Mouse (Mus musculus): ENCODE results near the gene Rasa4.
"Not testable (repeated sequence)": the region's sequence is repeated elsewhere in the genome, so short reads cannot be mapped to it uniquely, and the experiment has no call there.

Rasa4 gene

DNA sequence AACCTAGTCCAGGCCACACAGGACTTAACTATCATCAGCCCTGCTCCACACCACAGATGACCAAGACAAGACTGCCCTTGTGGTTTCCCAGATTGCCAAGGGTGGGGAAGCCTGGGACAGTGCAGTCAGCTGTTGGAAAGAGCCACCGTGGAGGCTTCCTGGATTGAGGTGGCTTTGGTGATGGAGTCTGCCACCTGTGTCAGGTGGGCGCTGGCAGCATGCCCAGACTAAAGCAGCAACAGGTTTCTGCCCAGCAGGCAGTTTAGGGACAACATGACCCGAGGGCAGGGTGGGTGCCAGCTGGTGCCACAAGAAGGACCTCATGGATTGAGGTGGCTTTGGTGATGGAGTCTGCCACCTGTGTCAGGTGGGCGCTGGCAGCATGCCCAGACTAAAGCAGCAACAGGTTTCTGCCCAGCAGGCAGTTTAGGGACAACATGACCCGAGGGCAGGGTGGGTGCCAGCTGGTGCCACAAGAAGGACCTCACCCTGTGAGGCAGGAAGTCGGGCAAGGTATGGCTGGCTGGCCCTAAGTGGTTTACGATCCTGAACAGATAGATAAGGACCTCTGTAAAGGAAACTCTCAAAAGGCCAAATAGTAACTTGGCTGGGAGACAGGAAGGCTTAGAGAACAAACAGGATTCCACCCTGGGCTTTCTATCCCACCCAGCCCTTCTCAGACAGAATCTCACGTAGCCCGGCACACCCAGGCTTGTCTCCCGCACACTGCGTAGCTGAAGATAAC, 17.1 kb upstream of the Rasa4 start:
- in situ Hi-C loops (cut with MboI, MseI): not testable (repeated sequence)

DNA sequence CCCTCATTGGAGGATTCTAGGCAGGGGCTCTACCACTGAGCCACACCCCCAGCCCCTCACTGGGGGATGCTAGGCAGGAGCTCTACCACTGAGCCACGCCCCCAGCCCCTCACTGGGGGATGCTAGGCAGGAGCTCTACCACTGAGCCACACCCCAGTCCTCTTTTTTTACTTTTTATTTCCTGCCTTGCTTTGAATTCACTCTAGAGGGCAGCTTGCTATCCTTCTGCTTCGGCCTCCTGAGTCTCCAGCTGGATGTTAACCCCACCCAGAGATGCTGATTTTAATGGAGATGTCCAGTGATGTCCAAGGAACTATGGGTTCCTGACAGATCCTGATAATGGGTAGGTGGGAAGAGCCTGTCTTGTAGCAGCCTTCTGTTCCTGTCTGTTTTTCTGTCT, 14.3 kb upstream of the Rasa4 start:
- in situ Hi-C loops (cut with MboI, MseI): no loop called here

DNA sequence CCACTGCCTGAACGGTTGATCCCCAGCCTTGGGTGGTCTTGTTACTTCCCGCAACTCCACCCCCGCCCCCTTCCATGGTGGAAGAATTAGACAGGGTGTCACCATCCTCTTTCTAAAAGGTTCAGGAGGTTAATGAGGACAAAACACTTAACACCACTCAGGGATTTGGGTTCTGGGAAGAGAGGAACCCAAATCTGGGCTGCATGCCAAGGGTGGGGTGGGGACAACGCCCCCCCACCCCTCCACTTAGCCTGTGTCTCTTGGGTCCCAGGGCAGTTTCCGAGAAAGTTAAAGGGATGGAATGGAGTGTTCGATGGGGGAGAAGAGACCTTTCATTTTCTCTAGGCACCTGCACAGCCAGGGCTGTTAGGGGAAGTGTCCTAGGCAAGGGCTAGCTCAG, 10.7 kb upstream of the Rasa4 start:
- in situ Hi-C loops (cut with MboI, MseI): no loop called here

DNA sequence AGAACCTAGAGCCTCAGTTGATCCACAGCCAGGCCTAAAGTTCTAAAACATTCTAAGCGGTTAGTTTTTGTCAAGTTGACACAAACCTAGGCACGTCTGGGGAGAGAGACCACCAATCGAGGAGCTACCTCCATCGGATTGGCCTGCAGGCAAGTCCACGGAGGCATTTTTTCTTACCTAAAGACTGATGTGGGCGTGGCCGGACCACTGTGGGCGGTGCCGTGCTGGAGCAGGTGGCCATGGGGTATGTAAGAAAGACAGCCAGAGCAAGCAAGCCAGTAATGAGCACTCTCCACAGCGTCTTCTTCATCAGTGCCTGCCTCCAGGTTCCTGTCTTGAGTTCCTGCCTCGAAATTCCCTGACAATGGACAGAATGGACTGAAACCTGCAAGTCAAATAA, 10.2 kb upstream of the Rasa4 start:
- in situ Hi-C loops (cut with MboI, MseI): no loop called here

DNA sequence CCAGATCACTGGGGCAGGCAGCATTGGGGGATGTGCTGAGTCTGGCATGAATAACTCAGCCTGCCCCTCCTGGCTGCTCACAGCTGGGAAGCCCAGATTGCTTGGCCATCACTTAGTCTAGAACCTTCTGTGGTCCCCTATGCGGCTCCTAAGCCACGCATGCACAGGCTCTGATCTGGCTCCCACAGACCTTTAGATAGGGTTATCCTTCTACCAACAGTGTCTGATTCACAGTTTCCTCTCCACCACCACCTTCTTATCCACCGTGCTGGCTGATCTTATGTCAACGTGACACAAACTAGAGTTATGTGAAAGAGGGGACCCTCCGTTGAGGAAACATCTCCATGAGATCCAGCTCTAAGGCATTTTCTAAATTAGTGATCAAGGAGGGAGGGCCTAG, 8.6 kb upstream of the Rasa4 start:
- in situ Hi-C loops (cut with MboI, MseI): no loop called here

DNA sequence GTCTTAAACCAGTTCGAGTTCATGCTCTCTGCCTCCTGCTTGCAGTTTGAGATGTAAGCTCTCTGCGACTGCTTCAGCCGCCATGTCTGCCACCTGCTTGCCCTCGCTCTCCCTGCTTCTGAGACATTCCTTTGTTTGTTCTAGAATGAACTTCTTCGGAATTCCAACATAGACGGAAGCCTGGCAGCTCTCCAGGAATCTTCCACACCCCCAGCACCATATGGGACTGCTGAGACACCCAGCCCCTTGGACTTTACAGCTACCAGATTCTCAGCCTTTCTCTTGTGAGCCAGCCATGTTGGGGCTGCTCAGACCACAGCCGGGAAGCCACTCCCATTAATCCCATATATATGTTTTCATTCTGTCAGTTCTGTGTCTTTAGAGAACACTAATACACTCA, 7.4 kb upstream of the Rasa4 start:
- in situ Hi-C loops (cut with MboI, MseI): no loop called here

DNA sequence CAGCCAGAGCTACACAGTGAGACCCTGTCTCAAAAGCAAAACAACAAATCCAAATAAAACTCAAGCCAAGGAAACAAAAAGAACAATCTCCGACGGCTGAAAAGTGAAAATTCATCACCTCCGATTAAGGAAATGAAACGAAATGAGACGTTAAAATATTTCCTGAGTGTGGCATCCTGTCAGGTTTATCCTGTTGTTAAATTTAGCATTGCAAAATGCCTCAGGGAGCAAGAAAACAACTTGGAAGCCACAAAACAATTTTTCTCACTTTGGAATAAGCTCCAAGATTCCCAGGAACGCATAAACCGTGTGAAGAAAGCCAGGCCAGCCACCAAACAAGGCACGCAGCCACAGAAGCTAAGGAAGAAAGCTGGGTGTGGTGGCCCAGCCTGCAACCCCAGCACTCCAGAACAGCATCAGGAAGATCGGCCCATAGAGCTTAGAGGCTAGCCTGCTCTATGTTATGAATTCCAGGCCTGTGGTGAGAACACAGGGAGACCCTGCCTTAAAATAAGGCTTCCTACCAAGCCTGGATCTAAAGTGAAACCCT, 6.6 kb upstream of the Rasa4 start:
- in situ Hi-C loops (cut with MboI, MseI): no loop called here

DNA sequence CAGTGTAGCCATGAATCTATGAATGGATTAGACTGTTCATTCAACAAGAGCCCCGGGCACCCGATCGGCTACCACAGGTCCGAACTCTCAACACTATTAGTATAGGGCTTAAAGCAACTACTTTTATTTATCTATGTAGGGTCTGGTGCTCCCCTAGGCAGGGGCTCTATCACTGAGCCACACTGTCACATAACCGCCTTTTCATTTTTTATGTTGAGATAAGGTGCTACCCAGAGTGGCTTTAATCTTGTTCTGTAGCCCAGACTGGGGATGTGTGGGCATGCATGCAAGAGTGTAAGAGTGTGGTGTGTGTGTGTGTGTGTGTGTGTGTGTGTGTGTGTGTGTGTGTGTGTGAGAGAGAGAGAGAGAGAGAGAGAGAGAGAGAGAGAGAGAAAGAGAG, 5.6 kb upstream of the Rasa4 start:
- in situ Hi-C loops (cut with MboI, MseI): no loop called here

DNA sequence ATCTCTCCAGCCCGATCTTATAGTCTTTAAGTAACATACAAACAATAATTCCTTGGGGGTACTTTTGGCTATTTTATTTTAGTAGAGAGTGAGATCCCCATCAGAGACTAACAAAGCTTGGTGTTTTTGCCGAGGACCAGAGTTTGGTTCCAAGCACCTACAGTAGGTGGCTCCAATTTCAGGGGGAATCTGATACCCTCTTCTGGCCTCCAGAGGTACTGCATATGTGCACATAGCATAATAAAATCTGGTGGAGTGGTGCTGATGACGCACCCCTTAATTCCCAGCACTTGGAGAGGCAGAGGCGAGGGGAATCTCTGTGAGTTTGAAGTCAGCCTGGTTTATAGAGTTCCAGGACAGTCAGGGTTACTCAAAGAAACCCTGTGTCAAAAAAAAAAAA, 1.4 kb upstream of the Rasa4 start:
- in situ Hi-C loops (cut with MboI, MseI): no loop called here

DNA sequence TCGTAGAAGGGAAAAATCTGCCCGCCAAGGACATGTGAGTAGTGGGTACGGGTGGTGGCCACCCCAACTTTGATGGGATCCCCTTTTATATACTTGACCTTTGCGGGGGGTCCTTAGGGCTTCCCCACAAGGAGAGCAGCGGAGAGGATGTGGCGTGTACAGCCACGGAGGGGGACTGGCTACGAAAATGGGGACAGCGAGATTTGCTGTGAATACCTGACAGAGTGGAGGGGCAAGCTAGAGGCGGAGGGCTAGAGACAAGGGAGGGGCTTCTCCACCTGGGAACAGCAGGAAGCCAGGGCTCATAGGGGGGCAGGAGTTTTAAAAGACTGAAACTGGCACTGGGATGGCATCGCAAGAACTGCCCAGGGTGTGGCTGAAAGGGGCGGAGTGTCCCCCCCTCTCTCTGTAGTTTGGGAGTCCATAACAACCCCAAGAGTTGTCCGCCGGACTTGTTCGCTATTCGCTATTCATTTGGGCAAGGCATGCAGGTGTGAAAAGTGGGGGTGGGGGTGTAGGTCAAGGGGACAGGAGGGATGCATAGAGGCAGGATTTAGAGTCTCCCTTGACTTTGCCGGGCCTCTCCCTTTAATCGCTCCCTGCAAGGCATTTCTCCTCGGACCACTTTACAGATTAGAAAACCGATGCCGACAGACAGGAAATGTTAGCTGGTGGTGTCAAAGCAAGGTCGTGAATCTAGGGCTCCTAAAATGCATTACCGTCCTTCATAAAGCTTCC, 597 bp downstream of the Rasa4 start:
- in situ Hi-C loops (cut with MboI, MseI): no loop called here

DNA sequence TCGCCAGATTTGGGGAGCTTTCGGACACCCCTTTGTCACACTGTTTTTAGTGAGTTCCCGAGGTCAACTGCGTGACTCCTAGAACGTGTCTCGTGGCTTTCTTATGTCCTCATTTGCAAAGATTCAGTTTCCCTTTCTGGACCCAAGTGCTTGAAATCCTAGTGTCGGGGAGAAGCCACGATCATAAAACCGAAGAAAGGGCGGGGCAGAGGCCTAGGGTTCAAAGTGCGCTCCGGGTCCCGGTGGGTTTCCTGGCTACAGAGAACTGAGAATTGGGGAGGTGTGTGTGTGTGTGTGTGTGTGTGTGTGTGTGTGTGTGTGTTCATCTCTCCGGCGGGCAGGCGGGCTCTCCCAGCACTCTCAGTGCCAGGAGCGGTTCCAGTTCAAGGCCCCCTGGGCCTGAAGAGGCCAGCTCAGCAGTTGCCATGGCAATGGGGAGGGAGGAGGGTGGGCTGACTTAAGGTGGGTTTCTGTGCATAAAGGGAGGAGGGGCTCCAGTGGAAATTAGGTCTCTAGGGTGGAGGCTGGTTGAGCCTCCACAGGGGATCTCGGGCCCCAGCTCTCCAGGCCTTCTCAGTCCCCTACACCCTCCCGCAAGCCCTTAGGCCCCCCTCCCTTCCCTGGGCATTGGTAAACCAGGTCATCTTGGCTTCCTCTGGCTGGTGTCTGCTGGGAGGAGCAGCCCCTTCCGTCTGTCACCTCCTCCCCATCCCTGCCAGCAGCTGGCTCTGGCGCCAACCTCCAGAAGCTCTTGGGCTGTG, 1.4 kb downstream of the Rasa4 start:
- in situ Hi-C loops (cut with MboI, MseI): no loop called here

DNA sequence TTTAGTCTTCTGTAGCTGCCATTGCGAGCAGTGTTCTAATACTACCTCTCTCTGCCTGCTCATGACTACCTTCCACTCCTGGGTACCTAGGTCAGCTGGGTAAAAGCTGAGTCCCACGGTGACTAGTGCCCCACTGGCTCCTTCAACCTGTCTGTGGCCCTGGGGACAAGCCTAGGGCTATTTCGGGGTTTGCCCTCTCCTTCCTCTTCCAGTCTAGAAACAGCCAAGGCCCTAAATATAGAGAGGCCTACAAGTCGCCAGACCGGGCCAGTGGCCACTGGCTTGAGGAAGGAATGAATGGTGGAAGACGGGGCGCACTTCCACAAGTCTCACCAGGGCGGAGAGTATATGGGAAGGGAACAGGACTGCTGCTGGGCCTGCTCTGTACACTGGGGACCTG, 2.6 kb downstream of the Rasa4 start:
- in situ Hi-C loops (cut with MboI, MseI): no loop called here

DNA sequence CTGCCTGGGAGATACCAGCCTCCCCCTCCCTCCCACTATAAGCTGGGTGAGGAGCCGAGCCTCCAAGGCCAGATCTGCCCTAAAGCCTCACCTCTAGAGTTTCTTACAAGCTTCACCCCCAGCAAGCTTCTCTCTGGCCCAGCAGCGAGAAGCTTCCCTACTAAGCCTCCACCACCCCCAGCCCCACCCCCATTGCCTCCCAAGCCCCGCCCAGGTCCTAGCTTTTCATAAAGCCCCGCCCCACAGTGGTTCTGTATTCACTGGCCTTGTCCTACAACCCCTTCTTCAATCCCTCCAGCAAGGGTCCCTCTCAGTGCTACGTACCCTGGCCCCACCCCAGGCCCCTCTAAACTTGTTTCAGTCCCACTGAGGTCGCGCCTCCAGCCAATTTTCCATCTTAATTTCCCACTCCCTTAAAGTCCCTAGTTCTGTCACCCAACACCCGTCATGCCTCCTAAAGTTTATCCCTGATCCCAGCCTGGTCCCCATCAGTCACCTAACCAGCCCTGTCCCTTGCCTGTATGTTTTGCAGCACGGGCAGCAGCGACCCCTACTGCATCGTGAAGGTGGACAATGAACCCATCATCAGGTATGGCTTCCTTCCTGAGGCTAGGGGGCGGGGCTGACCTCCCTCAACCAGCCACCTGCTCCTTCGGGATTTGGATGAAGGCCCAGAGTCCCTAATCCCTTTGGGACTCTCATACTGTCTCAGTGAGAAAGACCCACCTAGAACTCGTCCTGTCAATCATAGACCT, 5.3 kb downstream of the Rasa4 start:
- in situ Hi-C loops (cut with MboI, MseI): no loop called here

DNA sequence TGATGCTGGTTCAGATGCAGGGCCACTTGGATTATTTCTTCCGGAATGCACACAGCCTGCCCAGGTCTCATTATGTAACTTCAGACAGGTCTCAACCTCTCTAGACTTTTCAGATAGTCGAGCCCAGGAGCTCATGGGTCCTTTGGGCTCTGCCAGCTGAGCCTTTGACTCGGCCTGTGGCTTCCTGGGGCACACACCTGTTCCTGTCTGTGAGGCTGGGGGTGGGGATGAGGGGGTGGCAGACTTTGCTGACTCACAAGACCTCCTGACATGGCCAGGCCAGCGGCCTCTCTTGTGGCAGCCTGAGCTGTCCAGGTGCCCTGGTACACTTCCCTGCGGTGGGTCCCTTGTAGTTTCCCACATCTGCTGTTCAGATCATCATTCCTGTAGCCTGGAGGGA, 8.2 kb downstream of the Rasa4 start:
- in situ Hi-C loops (cut with MboI, MseI): no loop called here

DNA sequence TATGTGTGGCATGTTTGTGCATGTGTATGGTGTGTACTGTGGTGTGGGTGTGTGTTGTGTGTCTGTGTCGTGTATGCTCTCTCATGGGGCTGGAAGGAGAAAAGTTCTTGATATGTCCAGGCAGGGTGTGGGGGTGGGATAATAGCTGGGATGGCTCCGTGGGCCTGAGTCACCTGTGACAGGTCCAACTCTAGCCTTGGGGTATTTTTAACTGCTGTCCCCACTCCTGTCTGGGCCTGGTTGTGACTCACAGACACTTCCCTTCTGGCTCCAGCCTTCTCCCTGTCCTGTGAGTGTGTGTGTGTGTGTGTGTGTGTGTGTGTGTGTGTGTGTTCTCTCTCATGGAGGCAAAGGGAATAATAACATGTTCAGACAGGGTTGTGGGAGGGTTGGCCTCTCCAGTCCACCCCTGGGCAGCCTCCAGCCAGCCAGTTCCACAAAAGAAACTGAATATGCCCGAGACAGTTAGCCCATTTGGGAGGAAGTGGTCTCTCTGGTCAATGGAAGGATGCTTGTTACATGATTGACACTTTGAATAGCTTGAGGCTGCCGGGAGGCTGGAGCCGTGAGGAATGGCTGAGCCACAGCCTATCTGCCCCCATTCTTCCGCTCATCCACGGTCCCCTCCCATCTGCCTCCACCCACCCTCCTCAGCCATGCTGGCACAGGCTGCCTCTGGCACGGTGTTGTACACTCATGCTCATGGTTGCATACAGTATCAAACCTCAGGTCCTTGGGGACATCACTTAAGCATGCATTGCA, 10.7 kb downstream of the Rasa4 start:
- in situ Hi-C loops (cut with MboI, MseI): no loop called here

DNA sequence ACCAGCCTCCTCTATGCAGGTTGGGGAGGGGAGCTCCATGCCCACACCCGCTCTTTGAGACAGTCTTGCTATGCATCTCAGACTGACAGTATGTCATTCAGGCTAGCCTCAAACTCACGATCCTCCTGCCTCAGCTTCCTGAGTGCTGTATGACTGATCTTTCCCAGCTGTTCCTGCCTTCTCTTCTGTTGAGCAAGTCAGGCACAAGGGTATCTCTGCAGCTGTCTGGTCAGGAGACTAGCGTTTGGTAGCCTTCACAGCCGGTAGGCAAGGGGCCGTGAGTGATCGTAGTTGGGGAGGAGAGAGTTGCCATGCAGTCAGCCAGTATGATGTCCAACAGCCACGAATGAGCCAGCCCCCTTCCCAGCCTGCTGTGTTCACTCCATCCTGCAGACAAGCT, 11.4 kb downstream of the Rasa4 start:
- in situ Hi-C loops (cut with MboI, MseI): no loop called here

DNA sequence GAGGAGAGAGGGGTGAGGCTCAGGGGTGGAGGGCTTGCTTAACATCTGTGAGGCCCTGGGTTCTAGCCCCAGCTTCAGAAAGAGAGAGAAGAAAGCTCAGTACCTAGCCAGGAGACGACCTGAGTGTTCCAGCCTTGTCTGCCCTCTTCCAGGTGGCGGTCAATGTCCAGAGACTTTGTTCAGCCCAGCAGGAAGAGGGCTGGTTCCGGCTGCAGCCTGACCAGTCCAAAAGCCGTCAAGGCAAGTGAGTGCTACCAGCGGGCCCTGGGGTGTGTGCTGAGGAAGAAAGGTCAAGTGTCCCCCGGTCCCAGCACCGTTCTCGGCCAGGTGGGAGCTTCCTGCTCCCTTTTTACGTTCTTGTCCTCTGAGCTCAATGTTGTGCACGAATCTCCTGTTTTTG, 14.8 kb downstream of the Rasa4 start:
- in situ Hi-C loops (cut with MboI, MseI): no loop called here

DNA sequence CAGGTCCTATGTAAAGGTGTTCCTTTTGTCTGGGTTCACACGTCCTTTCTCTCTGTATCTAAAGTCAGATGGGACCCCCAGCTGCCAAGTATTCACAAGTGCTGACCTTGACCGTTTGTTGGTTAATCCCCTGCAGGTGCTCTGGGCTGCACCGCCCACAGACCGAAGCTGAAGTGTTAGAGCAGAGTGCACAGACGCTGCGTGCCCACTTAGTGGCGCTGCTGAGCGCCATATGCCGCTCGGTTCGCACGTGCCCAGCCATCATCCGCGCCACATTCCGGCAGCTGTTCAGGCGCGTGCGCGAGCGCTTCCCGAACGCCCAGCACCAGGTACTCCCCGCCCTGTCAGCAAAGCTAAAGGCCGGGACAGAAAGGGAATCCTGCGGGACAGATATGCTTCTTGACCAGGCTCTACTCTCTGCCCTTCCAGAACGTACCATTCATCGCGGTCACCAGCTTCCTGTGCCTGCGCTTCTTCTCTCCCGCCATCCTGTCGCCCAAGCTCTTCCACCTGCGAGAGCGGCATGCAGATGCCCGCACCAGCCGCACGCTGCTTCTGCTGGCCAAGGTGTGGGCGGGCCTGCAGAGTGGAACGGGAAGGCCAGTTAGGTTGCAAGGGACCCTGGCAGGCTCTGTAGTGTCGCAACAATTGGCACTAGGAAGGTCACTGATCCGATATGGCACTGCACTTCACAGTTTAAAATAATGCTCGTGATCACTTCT, 18.5 kb downstream of the Rasa4 start:
- in situ Hi-C loops (cut with MboI, MseI): loop anchor here in 1 of 2 experiments (5.0 kb wide), 1 partner anchor 85 kb away; no protein-coding TSS in a partner anchor

DNA sequence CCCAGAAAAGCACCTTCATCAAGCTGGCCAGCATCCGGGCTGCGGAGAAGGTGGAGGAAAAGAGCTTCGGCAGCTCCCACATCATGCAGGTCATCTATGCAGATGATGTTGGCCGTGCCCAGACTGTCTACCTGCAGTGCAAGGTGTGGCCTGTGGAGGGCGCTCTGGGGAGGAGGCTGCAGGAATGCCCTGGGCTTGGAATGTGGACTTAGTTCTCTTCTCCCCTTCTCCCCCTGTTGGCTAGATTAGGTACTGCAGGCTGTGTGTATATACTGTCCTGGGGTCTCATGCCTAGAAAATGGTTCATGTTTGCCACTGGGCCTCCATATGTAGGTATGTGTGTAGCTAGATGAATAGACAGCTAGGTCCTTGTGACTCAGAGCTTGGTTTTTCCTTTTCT, 20.8 kb downstream of the Rasa4 start:
- in situ Hi-C loops (cut with MboI, MseI): loop anchor here in 1 of 2 experiments (5.0 kb wide), 1 partner anchor 83 kb away; no protein-coding TSS in a partner anchor

DNA sequence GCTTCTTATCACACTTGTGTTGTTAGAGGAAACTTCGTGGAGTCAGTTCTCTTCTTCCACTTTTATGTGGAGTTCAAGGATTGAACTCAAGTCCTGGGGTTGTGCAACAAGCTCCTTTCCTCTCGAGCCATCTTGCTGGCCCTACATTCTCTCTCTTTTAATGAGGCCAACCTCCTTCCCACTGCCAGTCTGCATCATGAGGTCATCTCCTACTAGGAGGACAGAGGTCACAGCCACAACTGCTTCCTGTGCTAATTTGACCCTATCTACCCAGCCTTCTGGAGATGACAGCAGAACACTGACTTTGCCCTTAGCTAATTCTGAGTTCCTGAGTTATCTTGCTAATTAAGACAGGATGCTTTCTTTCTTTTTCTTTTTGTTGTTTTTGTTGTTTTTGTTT, 24.8 kb downstream of the Rasa4 start:
- in situ Hi-C loops (cut with MboI, MseI): no loop called here

All from T-helper 17 cell (primary cell).